Mouse (Mus musculus): ENCODE measurements around the gene Atpif1.
"Not testable (repeated sequence)": the region's sequence is repeated elsewhere in the genome, so short reads cannot be mapped to it uniquely, and the experiment has no call there.

Gene Atpif1

GRCm38 (mm10) chr4:132491748-132492147, 41.7 kb downstream of the Atpif1 start:
- no peak for DNase-seq (ENCODE audit: low read depth, low spot score)

- no peak for DNase-seq (ENCODE audit: low read depth, low spot score)
Observed at GRCm38 (mm10) chr4:132491057-132491456, 42.4 kb downstream of the Atpif1 start.

- DNase-seq (ENCODE audit: low read depth, low spot score): no peak
Observed at GRCm38 (mm10) chr4:132490273-132491010, 43.0 kb downstream of the Atpif1 start.

- no peak for DNase-seq (ENCODE audit: low read depth, low spot score)
Observed at GRCm38 (mm10) chr4:132488976-132489375, 44.5 kb downstream of the Atpif1 start.

GRCm38 (mm10) chr4:132488521-132488920, 44.9 kb downstream of the Atpif1 start:
- no peak for DNase-seq (ENCODE audit: low read depth, low spot score)

GRCm38 (mm10) chr4:132484820-132485219, 48.6 kb downstream of the Atpif1 start:
- no peak for DNase-seq (ENCODE audit: low read depth, low spot score)

- DNase-seq (ENCODE audit: low read depth, low spot score): no peak
Observed at GRCm38 (mm10) chr4:132484231-132484630, 49.2 kb downstream of the Atpif1 start.

- no peak for DNase-seq (ENCODE audit: low read depth, low spot score)
Observed at GRCm38 (mm10) chr4:132482956-132483608, 50.4 kb downstream of the Atpif1 start.

GRCm38 (mm10) chr4:132482104-132482503, 51.4 kb downstream of the Atpif1 start:
- DNase-seq (ENCODE audit: low read depth, low spot score): not testable (repeated sequence)

All from embryo, embryonic 11.5 days (tissue).